Mouse (Mus musculus) granulocyte monocyte progenitor cell, adult 5-6 weeks (primary cell): ENCODE measurements at regions not wholly inside any gene's neighbourhood (a gene's known extent, or its start where the extent isn't known, plus 50 kb on each side); places are given as distances from the start of the nearest gene placed in this dataset.
A peak's percentile ranks its signal among the peaks of the same experiment; 100 is the strongest.
"Not testable (repeated sequence)": the region's sequence is repeated elsewhere in the genome, so short reads cannot be mapped to it uniquely, and the experiment has no call there.

Experiments
- ATAC-seq: replicated peaks from 2 replicates; pipeline ENCODE4 v1.8.0; 2016; ENCODE audit warnings: mild to moderate bottlenecking, moderate TSS enrichment, inconsistent platforms; ENCODE audit not compliant: poor library complexity, severe bottlenecking

DNA sequence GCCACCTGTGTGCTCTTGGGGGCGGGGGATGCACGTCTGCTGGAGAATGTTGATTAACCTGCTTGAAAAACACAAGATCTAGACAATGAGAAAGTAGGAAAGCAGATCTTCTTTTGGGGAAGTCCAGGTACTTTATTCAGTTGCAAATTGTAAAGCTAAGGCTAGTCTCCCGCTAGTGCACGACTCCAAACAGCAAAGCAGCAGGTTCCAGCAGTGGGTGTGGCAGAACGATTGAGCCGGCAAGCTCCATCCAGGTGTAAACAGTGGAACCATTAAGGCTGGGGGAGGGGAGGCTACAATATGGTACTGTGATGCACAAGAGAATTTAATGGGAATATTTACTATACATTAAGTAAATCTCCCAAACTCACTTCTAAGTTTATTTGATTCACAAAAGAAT lies 448.6 kb upstream of the Cobl start:
- ATAC-seq: not testable (repeated sequence)

- ATAC-seq: no peak
Observed at GRCm38 (mm10) chr11:12873712-12874111, 409.0 kb upstream of the Cobl start.

DNA sequence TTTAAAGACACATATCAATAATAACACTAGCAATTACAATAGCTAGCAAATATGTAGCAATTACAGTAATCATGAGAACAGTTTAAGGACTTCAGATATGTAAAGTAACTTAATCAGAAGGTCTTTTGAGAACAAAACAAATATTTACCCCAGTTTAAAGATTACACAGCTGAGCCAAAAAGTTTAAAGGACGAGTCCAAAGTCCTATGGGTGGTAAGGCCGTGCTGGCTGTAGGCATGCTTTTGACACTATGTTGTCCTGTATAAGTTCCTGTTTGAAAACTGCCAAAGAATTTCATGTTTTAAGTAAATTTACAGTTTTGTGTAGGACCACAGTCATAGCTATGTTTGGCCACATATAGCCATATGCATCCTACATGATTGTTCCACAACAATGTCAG lies 408.0 kb upstream of the Cobl start:
- no peak for ATAC-seq

DNA sequence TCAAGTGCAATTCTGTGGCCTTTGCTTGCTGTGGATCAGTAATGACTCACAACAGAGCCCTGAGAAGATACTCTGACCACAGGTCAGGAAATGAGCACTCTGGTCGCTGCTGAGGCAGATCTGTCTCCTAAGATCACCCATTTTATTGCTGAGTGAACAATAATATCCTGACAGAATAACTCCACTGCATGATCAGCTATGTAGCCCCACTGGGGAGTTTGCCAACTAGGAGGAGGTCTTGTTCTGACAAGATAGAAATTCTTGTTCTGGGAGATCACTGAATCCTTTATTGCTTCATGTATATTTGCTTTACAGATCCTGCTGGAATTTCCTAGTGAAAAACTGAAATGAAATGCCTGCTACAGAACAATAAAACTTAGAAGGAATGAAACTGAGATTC lies 407.6 kb upstream of the Cobl start:
- no peak for ATAC-seq

DNA sequence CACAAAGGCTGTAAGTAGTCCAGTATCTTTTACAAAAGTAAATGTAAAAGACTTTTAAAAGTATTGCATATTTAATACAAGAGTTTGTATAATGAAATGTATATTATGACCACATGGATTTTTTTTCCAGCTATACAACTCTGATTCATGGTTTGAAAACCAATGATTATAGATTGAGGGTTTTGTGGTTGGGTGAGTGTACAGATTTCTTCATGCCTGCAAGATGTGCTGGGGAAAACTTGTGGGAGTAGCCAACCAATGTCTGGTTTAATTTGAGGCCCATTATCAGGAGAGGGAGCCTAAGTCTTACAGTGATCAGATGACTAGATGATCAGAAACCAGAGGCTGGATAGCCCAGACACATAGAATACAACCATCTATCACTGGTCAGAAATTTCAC lies 402.8 kb upstream of the Cobl start:
- no peak for ATAC-seq

- no peak for ATAC-seq
Observed at GRCm38 (mm10) chr11:12865034-12865620, 400.4 kb upstream of the Cobl start.

- ATAC-seq: no peak
Observed at GRCm38 (mm10) chr11:12859344-12859930, 394.7 kb upstream of the Cobl start.

DNA sequence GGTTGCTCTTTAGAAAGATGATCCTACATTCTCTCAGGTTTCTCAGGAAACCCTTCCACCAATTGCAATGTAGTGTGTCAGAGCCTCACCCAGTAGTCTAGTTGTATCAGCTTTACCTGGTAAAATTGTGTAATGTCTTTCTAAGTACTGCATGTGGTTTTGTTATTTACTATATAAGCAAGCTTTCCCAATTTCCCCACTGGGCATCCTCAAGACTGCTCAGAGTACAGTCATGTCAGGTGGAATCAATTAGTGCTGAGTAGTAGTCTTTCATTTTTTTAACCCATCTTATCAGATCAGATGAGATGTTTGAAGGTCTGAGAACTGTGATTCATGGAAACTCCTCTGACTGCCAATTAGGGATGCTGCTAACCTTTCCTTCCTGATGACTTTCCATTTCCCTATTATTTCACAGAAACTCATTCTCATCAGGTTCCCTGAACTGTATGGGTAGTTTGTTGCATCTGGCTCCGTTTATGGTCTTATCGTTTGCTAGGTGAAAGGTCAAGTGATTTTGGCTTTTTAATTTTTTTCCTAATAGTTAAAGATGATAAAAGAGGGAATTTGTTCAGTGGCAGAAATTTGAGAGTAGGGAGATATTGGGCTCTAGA lies 393.6 kb upstream of the Cobl start:
- no peak for ATAC-seq

DNA sequence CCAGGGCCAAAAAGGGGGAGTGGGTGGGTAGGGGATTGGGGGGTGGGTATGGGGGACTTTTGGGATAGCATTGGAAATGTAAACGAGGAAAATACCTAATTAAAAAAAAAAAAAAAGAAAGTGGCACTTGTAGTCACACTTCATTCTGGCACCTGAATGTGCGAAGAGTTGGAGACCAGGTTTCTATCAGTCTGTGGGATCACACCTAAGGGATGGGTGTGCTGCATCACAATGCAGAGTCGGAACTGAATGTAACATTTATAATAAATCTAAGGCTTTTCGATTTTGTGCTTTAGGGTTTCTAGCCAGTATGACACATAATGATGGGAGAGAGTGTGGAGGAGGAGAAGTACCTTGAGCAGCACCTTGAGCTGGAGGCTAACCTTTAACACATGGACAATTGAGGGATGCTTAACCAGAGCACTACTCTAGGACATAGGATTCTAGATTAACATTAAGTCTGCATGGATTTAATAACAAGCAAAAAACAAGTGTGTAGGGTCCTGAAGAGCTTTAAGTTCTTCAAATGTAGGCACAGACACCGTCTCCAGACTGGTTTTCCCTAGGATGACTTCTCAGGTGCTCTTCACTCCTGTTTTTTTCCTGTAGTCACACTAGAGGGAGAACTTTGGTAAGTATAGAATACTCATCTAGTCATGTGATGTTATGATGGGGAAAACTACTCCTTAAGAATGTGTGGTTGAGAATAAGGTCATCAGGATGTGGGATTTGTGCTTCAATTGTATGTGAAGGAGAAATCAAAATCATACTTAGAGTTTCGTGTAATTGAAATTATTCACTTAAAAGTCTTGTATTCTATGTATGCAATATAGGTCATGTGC lies 392.8 kb upstream of the Cobl start:
- ATAC-seq: no peak

- no peak for ATAC-seq
Observed at GRCm38 (mm10) chr11:12847793-12848192, 383.0 kb upstream of the Cobl start.

DNA sequence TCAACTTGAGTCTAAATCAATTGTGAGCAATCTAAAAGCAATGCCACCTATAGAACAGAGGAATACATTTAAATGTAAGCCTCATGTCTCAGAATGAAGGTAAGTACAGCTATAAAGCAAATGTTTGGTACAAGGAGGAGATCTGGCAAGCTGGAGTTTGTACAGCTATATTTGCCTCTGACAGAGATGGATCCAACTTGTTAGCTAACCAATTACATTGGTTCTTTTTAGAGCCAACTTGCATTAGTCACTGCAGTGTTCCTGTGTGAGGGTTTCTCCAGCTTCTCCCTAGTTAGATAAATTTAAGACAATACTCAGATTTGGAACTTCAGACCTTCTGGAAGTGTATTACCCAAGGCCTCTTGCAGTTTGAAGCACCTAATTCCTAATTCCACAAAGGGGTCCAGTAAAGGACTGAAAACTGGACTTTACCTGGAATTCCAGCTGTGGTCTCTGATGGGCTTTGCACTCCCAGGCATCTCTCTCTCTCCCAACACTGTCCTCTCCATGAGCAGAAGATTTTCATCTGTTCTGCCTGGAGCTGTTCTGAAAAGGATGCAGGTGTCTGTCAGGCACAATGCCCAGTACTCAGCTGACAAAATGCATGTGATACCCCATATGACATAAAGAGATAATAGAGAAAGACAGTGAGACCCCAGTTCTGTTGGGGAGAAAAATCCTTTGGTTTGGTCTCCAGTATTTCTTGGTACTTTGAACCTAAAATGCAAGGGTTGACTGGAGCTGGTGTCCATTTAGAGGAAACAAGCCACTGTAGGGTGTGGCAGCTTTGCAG lies 379.1 kb upstream of the Cobl start:
- no peak for ATAC-seq

DNA sequence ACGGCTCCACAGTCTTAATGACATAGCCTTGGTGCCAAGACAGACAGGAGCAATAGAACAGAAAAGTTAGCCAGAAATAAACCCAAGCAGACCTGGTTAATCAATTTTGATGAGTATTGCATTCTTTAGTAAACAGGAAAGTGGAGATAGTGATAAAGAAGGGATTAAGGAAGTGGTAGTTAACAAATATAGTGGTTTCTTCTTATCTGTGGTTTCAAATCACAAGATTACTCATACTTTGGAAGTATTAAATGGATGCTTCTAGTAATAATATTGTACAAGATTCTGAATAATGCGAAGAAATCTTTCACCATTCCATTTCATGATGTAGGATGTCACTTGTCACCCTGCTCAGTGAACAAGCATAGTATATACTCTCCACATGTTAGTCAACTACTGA lies 376.6 kb upstream of the Cobl start:
- no peak for ATAC-seq

GRCm38 (mm10) chr11:12837920-12838319 lies 373.2 kb upstream of the Cobl start:
- no peak for ATAC-seq

- ATAC-seq: no peak
Observed at GRCm38 (mm10) chr11:12837387-12837786, 372.6 kb upstream of the Cobl start.

GRCm38 (mm10) chr11:12836387-12836786 lies 371.6 kb upstream of the Cobl start:
- ATAC-seq: no peak

- ATAC-seq: no peak
Observed at GRCm38 (mm10) chr11:12812021-12812420, 347.3 kb upstream of the Cobl start.

GRCm38 (mm10) chr11:12810949-12811881 lies 346.5 kb upstream of the Cobl start:
- peak; percentile 53 for ATAC-seq
